Mouse (Mus musculus) c-Kit-positive CD71-positive TER-119-positive erythroid progenitor cells, embryonic 14.5 days (primary cell): Measurements from ENCODE around the gene Gm20388.

Source experiments
- DNase-seq: peaks from one replicate; pipeline ENCODE4 v3.0.0-alpha.2; 2013; ENCODE audit warnings: low spot score

Gene Gm20388

GRCm38 (mm10) chr8:124273606-124274218, 4363.1 kb downstream of the Gm20388 start:
- DNase-seq = no peak

GRCm38 (mm10) chr8:124274441-124275120, 4363.9 kb downstream of the Gm20388 start:
- no peak for DNase-seq

DNA sequence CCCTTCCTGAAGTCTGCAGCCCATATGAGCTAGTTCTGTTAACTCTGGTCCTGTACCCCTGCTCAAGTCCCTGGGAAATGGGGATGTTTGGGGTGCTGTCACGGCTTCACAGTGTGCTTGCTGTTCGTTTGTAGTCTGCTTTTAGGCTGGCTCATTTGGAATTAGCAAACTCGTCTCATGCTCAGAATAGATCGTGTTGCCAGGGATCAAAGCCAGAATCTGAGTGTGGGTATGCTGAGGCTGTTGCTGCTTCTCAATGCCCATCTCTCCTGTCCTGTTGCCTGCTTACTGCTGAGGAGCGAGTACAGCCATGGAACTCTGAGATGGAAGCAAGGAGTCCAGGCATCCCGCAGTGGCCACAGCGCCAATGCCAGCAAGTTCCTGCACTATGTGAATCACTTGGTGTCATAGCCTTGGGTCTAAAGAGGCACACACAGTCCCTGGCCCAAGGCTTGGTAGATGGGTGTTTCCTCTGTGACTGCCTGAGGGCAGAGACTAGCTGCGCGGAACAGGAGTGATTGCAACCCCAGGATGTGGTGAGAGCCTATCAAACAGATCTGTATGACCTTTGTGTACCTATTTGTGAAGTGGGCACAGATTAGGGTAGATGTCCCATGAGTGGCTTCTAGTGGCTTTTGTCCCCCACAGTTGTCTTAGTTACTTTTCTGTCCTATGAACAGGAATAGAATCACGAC, 4364.9 kb downstream of the Gm20388 start:
- DNase-seq = no peak

- DNase-seq = no peak
These were observed 4367.6 kb downstream of the Gm20388 start for GRCm38 (mm10) chr8:124277951-124278910.

- DNase-seq = no peak
These were observed 4368.5 kb downstream of the Gm20388 start for GRCm38 (mm10) chr8:124278956-124279689.

DNA sequence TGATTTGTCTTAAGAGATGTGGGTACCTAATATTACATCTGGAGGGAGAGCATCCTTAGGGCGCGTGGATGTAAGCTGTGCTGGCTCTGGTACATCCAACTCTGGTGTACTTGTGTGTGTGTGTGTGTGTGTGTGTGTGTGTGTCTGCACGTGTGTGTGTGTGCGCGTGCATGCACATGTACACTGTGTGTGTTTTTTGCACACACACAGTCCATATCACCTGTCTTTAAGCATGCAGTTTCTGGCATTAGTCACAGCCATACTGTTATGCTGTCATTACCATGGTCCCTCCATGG, 4369.0 kb downstream of the Gm20388 start:
- DNase-seq = no peak

- no peak for DNase-seq
These were observed 4371.3 kb downstream of the Gm20388 start for GRCm38 (mm10) chr8:124281700-124282541.

DNA sequence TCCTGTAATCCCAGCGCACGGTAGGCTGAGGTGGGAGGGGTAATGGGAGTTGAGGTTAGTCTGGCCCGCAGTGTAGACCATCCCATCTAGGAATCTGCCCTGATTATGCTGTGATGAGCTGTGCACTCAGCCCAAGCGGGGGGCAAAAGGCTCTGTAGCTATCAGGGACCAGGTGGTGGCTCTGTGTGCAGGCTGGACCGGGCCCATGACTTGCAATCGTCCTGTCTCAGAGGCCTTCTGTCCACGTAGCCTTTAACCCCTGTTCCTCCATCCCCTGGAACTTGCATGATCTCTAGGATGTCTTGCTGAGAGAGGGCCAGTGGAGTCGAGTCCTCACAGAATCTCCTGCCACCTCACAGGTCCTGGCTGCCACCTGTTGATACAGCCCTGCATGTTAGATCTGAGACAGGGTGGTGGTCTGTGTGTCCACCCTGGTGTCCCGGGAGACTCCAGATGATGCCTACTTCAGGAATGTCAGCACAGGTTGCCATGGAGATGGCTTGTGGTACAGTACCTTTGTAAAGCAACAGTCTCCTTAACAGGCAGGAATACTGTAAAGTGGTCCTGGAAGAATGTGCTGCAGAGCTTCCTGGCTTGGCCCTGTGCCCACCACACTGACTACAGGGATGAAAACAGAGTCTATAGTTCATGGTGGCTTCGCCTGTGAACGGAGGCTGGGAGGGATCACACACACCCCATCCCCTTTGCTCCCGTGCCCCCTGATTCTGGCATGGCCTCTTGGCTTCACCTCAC, 4372.4 kb downstream of the Gm20388 start:
- DNase-seq = no peak

- DNase-seq = no peak
These were observed 4373.1 kb downstream of the Gm20388 start for GRCm38 (mm10) chr8:124283644-124284332.

DNA sequence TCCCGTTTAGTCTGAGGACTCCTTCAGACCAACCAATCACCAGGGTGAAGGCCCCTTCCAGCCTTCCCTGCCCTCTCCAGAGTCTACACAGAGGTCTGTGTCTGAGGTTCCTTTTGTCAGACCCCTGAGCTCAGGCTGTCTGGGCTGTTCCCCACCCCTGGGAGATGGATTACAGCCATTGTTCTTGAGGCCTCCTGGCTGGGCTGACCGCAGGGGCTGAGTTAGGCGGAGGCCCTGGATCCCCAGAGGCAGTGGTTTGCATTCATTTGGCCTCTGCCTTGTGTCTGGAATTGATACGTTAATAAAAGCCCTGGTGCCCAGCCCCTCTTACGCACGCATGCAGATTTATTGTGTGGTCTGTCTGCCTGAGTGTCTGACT, 4373.7 kb downstream of the Gm20388 start:
- DNase-seq = no peak

GRCm38 (mm10) chr8:124284984-124285576, 4374.4 kb downstream of the Gm20388 start:
- no peak for DNase-seq

DNA sequence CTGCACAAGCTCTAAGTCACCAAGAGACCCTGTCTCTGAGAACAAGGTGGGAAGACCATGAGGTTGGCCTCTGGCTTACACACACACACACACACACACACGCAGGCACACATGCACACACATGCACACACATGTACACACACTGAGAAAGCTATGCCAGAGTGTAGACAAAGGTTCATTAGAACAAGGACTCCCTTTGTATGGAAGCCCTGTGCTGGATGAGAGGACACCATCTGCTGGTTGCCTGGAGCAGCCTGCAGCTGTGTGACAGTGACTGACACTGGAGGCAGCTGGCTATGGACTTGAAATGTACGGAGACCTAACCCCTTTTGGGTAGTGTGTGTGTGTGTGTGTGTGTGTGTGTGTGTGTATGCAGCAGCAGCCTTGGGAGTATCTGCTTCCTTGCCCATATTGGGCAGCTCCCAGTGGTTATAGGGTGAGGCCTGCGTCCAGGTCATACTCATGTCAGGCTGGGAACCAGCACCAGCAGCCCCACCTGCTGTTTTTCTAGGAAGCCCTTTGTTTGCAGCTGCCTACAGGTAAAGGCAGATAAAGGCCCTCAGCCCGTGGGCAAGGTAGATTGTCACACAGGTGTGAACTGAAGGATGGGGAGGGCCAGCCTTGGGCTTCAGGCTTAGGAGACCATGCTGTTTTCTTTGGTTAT, 4376.0 kb downstream of the Gm20388 start:
- DNase-seq = no peak

DNA sequence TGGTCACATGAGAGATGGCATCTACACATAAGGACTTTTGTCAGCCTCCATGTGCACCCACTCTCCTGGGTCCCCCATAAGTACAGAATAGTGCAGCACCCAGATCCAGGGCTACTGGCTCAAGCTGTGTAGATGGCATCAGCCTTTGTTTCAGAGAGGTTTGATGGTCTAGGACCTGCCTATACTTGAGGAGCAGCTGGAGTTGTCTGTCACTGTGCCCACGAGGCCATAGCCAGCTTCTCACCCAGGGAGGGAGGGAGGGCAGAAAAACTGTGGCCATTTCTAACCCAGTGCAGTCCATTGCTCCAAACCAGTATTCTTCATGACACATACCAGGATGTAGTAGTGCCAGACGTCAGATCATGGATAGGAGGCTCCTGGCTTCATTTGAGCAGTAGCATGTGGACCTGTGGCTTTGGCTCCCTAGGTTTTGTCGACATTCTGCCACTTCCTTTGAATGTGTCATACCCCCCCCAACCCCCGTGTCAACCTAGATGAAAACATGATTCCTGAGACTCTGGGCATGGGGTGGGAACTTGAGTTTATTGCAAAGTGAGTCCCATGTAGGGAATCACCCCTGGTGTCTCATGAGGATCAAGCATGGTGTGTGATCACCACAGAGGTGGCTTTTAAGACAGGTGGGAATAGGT, 4377.7 kb downstream of the Gm20388 start:
- no peak for DNase-seq

- no peak for DNase-seq
These were observed 4378.9 kb downstream of the Gm20388 start for GRCm38 (mm10) chr8:124289481-124290050.

GRCm38 (mm10) chr8:124290911-124291691, 4380.5 kb downstream of the Gm20388 start:
- no peak for DNase-seq

GRCm38 (mm10) chr8:124291693-124292092, 4381.1 kb downstream of the Gm20388 start:
- DNase-seq = no peak

DNA sequence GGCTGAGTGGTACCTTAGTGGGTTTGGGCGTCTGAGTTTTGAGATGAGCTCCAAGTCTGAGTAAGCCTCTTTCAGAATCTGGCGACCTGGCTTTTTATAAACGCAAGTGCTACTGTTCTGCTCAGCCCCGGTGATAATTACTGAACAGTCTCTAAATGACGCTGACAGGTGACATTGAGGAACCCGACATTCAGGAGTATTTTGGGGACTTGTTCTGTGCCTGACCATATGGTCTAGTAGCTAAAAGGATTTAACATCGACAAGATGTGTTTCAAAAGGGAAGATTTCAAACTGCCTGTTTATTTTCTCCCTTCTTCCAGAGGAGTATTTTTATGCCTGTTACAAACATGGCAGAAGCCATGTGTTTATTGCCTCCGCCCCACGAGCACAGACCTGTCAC, 4382.3 kb downstream of the Gm20388 start:
- DNase-seq = no peak
